In the genomic region with DNA sequence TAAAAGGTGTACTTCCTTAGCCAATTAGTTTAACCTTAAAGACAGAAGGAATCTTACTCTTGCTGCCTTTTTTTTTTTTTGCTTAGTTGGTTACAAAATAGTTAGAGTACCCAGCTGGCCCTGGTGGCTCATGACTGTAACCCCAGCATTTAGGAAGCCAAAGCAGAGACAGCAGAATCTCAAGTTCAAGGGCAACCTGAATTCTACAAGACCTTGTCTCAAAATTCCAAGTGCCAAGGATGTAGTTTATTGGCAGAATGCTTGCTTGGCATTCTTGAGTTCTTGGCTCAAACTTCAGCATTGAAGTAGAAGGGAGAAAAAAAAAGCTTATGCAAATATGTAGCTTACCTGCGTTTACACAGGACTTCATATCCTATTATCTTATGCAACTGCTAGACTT, we compare ENCODE assay signal across 17 mouse cellular contexts. TPM values are rescaled to one million over a fixed set of nuclear protein-coding genes. Genes with fewer than 3 reads are reported as not detected.
"Had no signal": no experiment of that assay in that cellular context is flagged by ENCODE, and none has a peak within 500 bp of the region (broad histone marks: within the 10 kb centered on the region; RNA-seq: fewer than 3 reads in every experiment).

No protein-coding gene starts in this region.

- H3K36me3 ChIP-seq: liver, embryonic 13.5 days had no signal

- H3K4me1 ChIP-seq: liver, embryonic 13.5 days; liver, embryonic 15.5 days; lung, embryonic 15.5 days; megakaryocyte, embryonic 14.5 days; midbrain, embryonic 12.5 days; neural tube, embryonic 12.5 days; stomach, embryonic 15.5 days had no signal

- H3K27ac ChIP-seq: liver, embryonic 13.5 days; liver, embryonic 15.5 days; lung, embryonic 15.5 days; macrophage; midbrain, embryonic 12.5 days; neural tube, embryonic 12.5 days; stomach, embryonic 15.5 days; stomach, postnatal 0 days had no signal

- H3K27me3 ChIP-seq: liver, embryonic 13.5 days; liver, embryonic 15.5 days; lung, embryonic 15.5 days; megakaryocyte, embryonic 14.5 days; midbrain, embryonic 12.5 days; neural tube, embryonic 12.5 days; stomach, embryonic 15.5 days had no signal

- H3K9me3 ChIP-seq: liver, embryonic 13.5 days; liver, embryonic 15.5 days; lung, embryonic 15.5 days; megakaryocyte, embryonic 14.5 days; midbrain, embryonic 12.5 days; neural tube, embryonic 12.5 days; stomach, embryonic 15.5 days had no signal

- DNase-seq: liver, embryonic 13.5 days; liver, postnatal 0 days; lung, postnatal 10 days; midbrain, embryonic 14.5 days; right cerebral cortex, postnatal 14 days; thymus, adult 2 months; thymus, postnatal 25 days; thymus, postnatal 4 days had no signal

- H3K9ac ChIP-seq: liver, embryonic 13.5 days; liver, embryonic 15.5 days; liver, postnatal 0 days; lung, embryonic 15.5 days; midbrain, embryonic 12.5 days; neural tube, embryonic 12.5 days; stomach, embryonic 15.5 days had no signal

- H3K4me2 ChIP-seq: liver, embryonic 11.5 days; liver, embryonic 13.5 days; liver, embryonic 15.5 days; lung, embryonic 15.5 days; midbrain, embryonic 12.5 days; neural tube, embryonic 12.5 days; stomach, embryonic 15.5 days had no signal

- ATAC-seq: liver, postnatal 0 days had no signal

- H3K4me3 ChIP-seq: liver, embryonic 13.5 days; liver, embryonic 15.5 days; lung, embryonic 15.5 days; megakaryocyte, embryonic 14.5 days; midbrain, embryonic 12.5 days; neural tube, embryonic 12.5 days; stomach, embryonic 15.5 days had no signal

RNA-seq across cellular contexts. Expression of a gene that starts 53.8 kb away (rescaled TPM):
- polyA plus RNA-seq: macrophage had no signal

RNA-seq across cellular contexts. Expression of a gene that starts 54.5 kb away (rescaled TPM):
- polyA plus RNA-seq: macrophage had no signal
